Mouse (Mus musculus): ENCODE results near the gene Acap1.

DNA sequence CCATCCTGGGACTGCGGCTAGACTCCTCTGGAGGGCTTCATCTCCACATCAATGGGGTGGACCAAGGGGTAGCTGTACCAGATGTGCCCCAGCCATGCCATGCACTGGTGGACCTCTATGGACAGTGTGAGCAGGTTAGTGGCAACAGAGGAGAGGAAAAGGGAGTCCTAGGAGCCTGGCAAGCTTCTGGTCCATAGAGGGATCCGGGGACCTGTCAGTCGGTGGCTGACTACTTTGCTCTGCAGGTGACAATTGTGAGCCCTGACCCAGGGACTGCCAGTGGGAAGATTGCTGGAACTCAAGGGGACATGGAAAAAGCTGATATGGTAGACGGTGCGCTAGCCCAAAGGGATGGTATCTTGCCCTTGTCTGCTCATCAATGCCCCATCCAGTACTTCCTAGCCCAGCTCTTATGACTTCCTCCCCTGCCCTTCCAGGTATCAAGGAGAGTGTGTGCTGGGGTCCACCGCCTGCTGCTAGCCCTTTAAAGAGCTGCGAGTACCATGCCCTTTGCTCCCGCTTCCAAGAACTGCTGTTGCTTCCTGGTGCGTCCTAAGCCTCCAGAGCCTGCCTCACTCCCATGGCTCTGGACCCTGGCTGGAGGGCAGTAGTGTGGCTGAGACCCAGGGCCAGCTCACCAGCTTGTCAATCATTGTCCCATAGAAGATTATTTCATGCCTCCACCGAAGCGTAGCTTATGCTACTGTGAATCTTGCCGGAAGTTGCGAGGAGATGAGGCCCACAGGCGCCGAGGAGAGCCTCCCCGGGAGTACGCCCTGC lies 15.6 kb upstream of the Acap1 start:
- no peak for TF ChIP-seq CTCF (IDR thresholded peaks at IDR 0.05)
- no peak for TF ChIP-seq POLR2A (IDR thresholded peaks at IDR 0.05; ENCODE audit: insufficient read depth, low read depth, low read length)
- TF ChIP-seq EP300 (IDR thresholded peaks at IDR 0.05; ENCODE audit: insufficient read depth, low read depth, low read length), result no peak

All from heart, adult 2 months (tissue).